Mouse (Mus musculus): ENCODE results near the gene Smyd3.

DNA sequence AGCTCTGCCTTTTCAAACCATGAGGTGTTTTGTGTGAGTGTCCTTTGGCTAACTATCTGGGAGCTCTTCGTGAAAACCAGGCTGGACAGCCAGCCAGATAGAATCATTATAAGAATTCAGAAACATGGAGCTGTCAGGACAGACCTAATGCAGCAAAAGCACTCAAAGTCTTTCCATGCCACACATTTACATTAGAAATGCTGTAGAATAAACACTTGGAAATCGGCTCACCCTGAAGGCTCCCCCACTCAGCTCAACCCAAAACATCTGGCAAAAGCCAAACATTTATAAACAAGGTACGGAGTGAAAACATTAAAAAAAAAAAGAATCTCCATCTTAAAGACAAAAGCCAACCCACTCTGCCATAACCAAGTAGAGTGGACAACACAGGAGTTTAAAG lies 391.6 kb downstream of the Smyd3 start:
- TF ChIP-seq POLR2A (IDR thresholded peaks at IDR 0.05; ENCODE audit: control insufficient read depth, extremely low read depth, insufficient read depth, low read length, poor library complexity) (no peak), CTCF (IDR thresholded peaks at IDR 0.05; ENCODE audit: borderline replicate concordance, control insufficient read depth, extremely low read depth, insufficient read depth, low read length, poor library complexity) (no peak)

Measured in thymus, adult 2 months (tissue).